Mouse (Mus musculus) stomach, postnatal 0 days (tissue): ENCODE measurements around the gene Fam20b.
A peak's percentile ranks its signal among the peaks of the same experiment; 100 is the strongest.

ENCODE experiments used
- CTCF ChIP-seq: IDR thresholded peaks from 2 replicates; pipeline ENCODE4 v1.5.1; 2016; ENCODE audit warnings: antibody characterized with exemption, low read depth, mild to moderate bottlenecking, moderate library complexity
- EP300 ChIP-seq: optimal IDR thresholded peaks from 2 replicates; pipeline ENCODE3; 2016; ENCODE audit warnings: antibody characterized with exemption

GRCm38 (mm10) chr1:156718286-156718949 is 468 bp downstream of the Fam20b start:
- TF ChIP-seq CTCF (peak; percentile 47), EP300 (no peak)
